7 mouse cellular contexts compared by ENCODE assay signal in genomic region chr17:56613893-56614292, GRCm38 (mm10). TPM values are rescaled to one million over a fixed set of nuclear protein-coding genes. Genes with fewer than 3 reads are reported as not detected.
DNase-seq lines count a peak whose midpoint lies in the region; ATAC-seq and TF ChIP-seq lines count a peak whose summit lies in the region.
"Not testable (repeated sequence)": the region's sequence is repeated elsewhere in the genome, so short reads cannot be mapped to it uniquely, and the experiment has no call there.

No protein-coding gene starts in this region.

- H3K4me3 ChIP-seq in embryonic facial prominence, embryonic 10.5 days = peak overlapping the region; percentile 87
- peak overlapping the region; percentile 86 for H3K4me3 ChIP-seq in heart, embryonic 10.5 days
- H3K4me3 ChIP-seq in intestine, embryonic 14.5 days (ENCODE audit: low read depth, low read length) = peak overlapping the region; percentile 77
- peak overlapping the region; percentile 71 for H3K4me3 ChIP-seq in limb, embryonic 14.5 days (replicated peaks; ENCODE audit: low read length)
- H3K4me3 ChIP-seq in megakaryocyte, embryonic 14.5 days (replicated peaks) = peak overlapping the region; percentile 99

- H3K4me1 ChIP-seq in embryonic facial prominence, embryonic 10.5 days = peaks cover 47% of the 10 kb centered on the region
- peaks cover 37% of the 10 kb centered on the region for H3K4me1 ChIP-seq in heart, embryonic 10.5 days
- H3K4me1 ChIP-seq in intestine, embryonic 14.5 days (replicated peaks; ENCODE audit: control insufficient read depth, insufficient read depth, low read length) = peaks cover 14% of the 10 kb centered on the region
- H3K4me1 ChIP-seq in limb, embryonic 14.5 days (ENCODE audit: control insufficient read depth, insufficient read depth, low read length) = peaks cover 15% of the 10 kb centered on the region
- peaks cover 78% of the 10 kb centered on the region for H3K4me1 ChIP-seq in megakaryocyte, embryonic 14.5 days

- not testable (repeated sequence) for H3K9me3 ChIP-seq in embryonic facial prominence, embryonic 10.5 days; heart, embryonic 10.5 days; intestine, embryonic 14.5 days (ENCODE audit: control insufficient read depth, low read length); limb, embryonic 14.5 days (ENCODE audit: control insufficient read depth, low read length); megakaryocyte, embryonic 14.5 days

- WGBS in embryonic facial prominence, embryonic 10.5 days = under 1% methylated on average over 26 of the region's 26 CpGs
- whole genome bisulfite sequencing in heart, embryonic 10.5 days = under 1% methylated on average over 26 of the region's 26 CpGs
- WGBS in intestine, embryonic 14.5 days = under 1% methylated on average over 26 of the region's 26 CpGs
- under 1% methylated on average over 26 of the region's 26 CpGs for WGBS in limb, embryonic 14.5 days

- peak; percentile 44 for DNase-seq in NIH3T3 (ENCODE audit: low read depth)
- DNase-seq in embryonic facial prominence, embryonic 10.5 days (ENCODE audit: low spot score) = peak; percentile 48
- not testable (repeated sequence) for DNase-seq in heart, embryonic 10.5 days (ENCODE audit: low spot score); intestine, embryonic 14.5 days (ENCODE audit: low spot score); limb, embryonic 14.5 days (ENCODE audit: low spot score)
- peak; percentile 44 for DNase-seq in right cerebral cortex, adult 18-20 months

- TF ChIP-seq POLR2A in limb, embryonic 14.5 days (IDR thresholded peaks at IDR 0.05; ENCODE audit: borderline replicate concordance, extremely low read depth, insufficient read depth, insufficient read length) = not testable (repeated sequence)

- peak overlapping the region; percentile 92 for H3K9ac ChIP-seq in intestine, embryonic 14.5 days (ENCODE audit: low read length)
- H3K9ac ChIP-seq in limb, embryonic 14.5 days (ENCODE audit: low read depth, low read length, severe bottlenecking) = peak overlapping the region; percentile 83

- H3K4me2 ChIP-seq in intestine, embryonic 14.5 days (ENCODE audit: low read length) = peak overlapping the region; percentile 81
- peak overlapping the region; percentile 69 for H3K4me2 ChIP-seq in limb, embryonic 14.5 days (replicated peaks; ENCODE audit: low read depth, low read length, severe bottlenecking)

- peaks cover 50% of the 10 kb centered on the region for H3K36me3 ChIP-seq in embryonic facial prominence, embryonic 10.5 days (replicated peaks)
- H3K36me3 ChIP-seq in heart, embryonic 10.5 days = peaks cover 50% of the 10 kb centered on the region
- peaks cover 47% of the 10 kb centered on the region for H3K36me3 ChIP-seq in intestine, embryonic 14.5 days (ENCODE audit: control insufficient read depth, insufficient read depth, low read length)
- peaks cover 46% of the 10 kb centered on the region for H3K36me3 ChIP-seq in limb, embryonic 14.5 days (ENCODE audit: control insufficient read depth, insufficient read depth, low read length)
- H3K36me3 ChIP-seq in megakaryocyte, embryonic 14.5 days (replicated peaks; ENCODE audit: low read length) = peaks cover 48% of the 10 kb centered on the region

- not testable (repeated sequence) for ATAC-seq in intestine, embryonic 14.5 days (replicated peaks; ENCODE audit: low FRiP score, low TSS enrichment, low read depth); limb, embryonic 14.5 days (ENCODE audit: low FRiP score, low read depth)

- peak overlapping the region; percentile 97 for H3K27ac ChIP-seq in embryonic facial prominence, embryonic 10.5 days (replicated peaks)
- H3K27ac ChIP-seq in heart, embryonic 10.5 days = peak overlapping the region; percentile 96
- peak overlapping the region; percentile 89 for H3K27ac ChIP-seq in intestine, embryonic 14.5 days (ENCODE audit: low read depth)
- peak overlapping the region; percentile 92 for H3K27ac ChIP-seq in limb, embryonic 14.5 days (replicated peaks; ENCODE audit: low read depth, low read length)

- H3K27me3 ChIP-seq in embryonic facial prominence, embryonic 10.5 days (replicated peaks; ENCODE audit: low read depth, poor library complexity, severe bottlenecking); heart, embryonic 10.5 days (ENCODE audit: insufficient read depth, poor library complexity, severe bottlenecking); intestine, embryonic 14.5 days (replicated peaks; ENCODE audit: control insufficient read depth, insufficient read depth, low read length); limb, embryonic 14.5 days (ENCODE audit: control insufficient read depth, insufficient read depth, low read length); megakaryocyte, embryonic 14.5 days (replicated peaks): not testable (repeated sequence)

RNA-seq across cellular contexts. Expression of gene Rpl36, which starts 0.7 kb away (rescaled TPM):
- polyA plus RNA-seq in embryonic facial prominence, embryonic 10.5 days (2016; fragmentation: Nextera tagmentation; extraction: Ambion mirVana) = 1,580 and 1,631 TPM in 2 replicates
- polyA plus RNA-seq in heart, embryonic 10.5 days (2016; fragmentation: Nextera tagmentation; extraction: Ambion mirVana) = 1,286 and 1,339 TPM in 2 replicates
- polyA plus RNA-seq in intestine, embryonic 14.5 days (2014; fragmentation: Nextera tagmentation; extraction: Ambion mirVana) = 2,427 and 2,673 TPM in 2 replicates
- polyA plus RNA-seq in limb, embryonic 14.5 days (2012; rRNA removed) = 2,428 and 2,960 TPM in 2 replicates
- polyA plus RNA-seq in limb, embryonic 14.5 days (2014; fragmentation: Nextera tagmentation; extraction: Ambion mirVana) = 2,222 and 2,347 TPM in 2 replicates
- 9,023 and 9,040 TPM in 2 replicates for polyA plus RNA-seq in megakaryocyte, embryonic 14.5 days (2012; ENCODE audit: insufficient read depth, low replicate concordance)

RNA-seq across cellular contexts. Expression of gene 2410015M20Rik, which starts 4.3 kb away (rescaled TPM):
- polyA plus RNA-seq in embryonic facial prominence, embryonic 10.5 days (2016; fragmentation: Nextera tagmentation; extraction: Ambion mirVana) = 190 and 205 TPM in 2 replicates
- polyA plus RNA-seq in heart, embryonic 10.5 days (2016; fragmentation: Nextera tagmentation; extraction: Ambion mirVana) = 261 and 317 TPM in 2 replicates
- 273 and 284 TPM in 2 replicates for polyA plus RNA-seq in intestine, embryonic 14.5 days (2014; fragmentation: Nextera tagmentation; extraction: Ambion mirVana)
- polyA plus RNA-seq in limb, embryonic 14.5 days (2012; rRNA removed) = 112 and 141 TPM in 2 replicates
- polyA plus RNA-seq in limb, embryonic 14.5 days (2014; fragmentation: Nextera tagmentation; extraction: Ambion mirVana) = 257 and 294 TPM in 2 replicates
- 90.4 and 344 TPM in 2 replicates for polyA plus RNA-seq in megakaryocyte, embryonic 14.5 days (2012; ENCODE audit: insufficient read depth, low replicate concordance)

RNA-seq across cellular contexts. Expression of gene Lonp1, which starts 12.8 kb away (rescaled TPM):
- polyA plus RNA-seq in embryonic facial prominence, embryonic 10.5 days (2016; fragmentation: Nextera tagmentation; extraction: Ambion mirVana) = 56.5 and 59.0 TPM in 2 replicates
- polyA plus RNA-seq in heart, embryonic 10.5 days (2016; fragmentation: Nextera tagmentation; extraction: Ambion mirVana) = 58.9 and 65.1 TPM in 2 replicates
- polyA plus RNA-seq in intestine, embryonic 14.5 days (2014; fragmentation: Nextera tagmentation; extraction: Ambion mirVana) = 64.5 and 71.2 TPM in 2 replicates
- 76.7 and 79.4 TPM in 2 replicates for polyA plus RNA-seq in limb, embryonic 14.5 days (2012; rRNA removed)
- polyA plus RNA-seq in limb, embryonic 14.5 days (2014; fragmentation: Nextera tagmentation; extraction: Ambion mirVana) = 45.6 and 54.9 TPM in 2 replicates
- polyA plus RNA-seq in megakaryocyte, embryonic 14.5 days (2012; ENCODE audit: insufficient read depth, low replicate concordance) = 35.4 and 50.4 TPM in 2 replicates

RNA-seq across cellular contexts. Expression of gene Catsperd, which starts 14.1 kb away (rescaled TPM):
- polyA plus RNA-seq in embryonic facial prominence, embryonic 10.5 days (2016; fragmentation: Nextera tagmentation; extraction: Ambion mirVana) = 0.73 and 0.77 TPM in 2 replicates
- polyA plus RNA-seq in heart, embryonic 10.5 days (2016; fragmentation: Nextera tagmentation; extraction: Ambion mirVana) = 0.30 and 0.38 TPM in 2 replicates
- 0.93 and 1.1 TPM in 2 replicates for polyA plus RNA-seq in intestine, embryonic 14.5 days (2014; fragmentation: Nextera tagmentation; extraction: Ambion mirVana)
- 1.0 TPM in 2 replicates for polyA plus RNA-seq in limb, embryonic 14.5 days (2012; rRNA removed)
- 0.48 and 0.58 TPM in 2 replicates for polyA plus RNA-seq in limb, embryonic 14.5 days (2014; fragmentation: Nextera tagmentation; extraction: Ambion mirVana)
- not detected in 2 replicates for polyA plus RNA-seq in megakaryocyte, embryonic 14.5 days (2012; ENCODE audit: insufficient read depth, low replicate concordance)

RNA-seq across cellular contexts. Expression of gene Safb, which starts 29.3 kb away (rescaled TPM):
- polyA plus RNA-seq in embryonic facial prominence, embryonic 10.5 days (2016; fragmentation: Nextera tagmentation; extraction: Ambion mirVana) = 158 and 162 TPM in 2 replicates
- polyA plus RNA-seq in heart, embryonic 10.5 days (2016; fragmentation: Nextera tagmentation; extraction: Ambion mirVana) = 106 and 128 TPM in 2 replicates
- polyA plus RNA-seq in intestine, embryonic 14.5 days (2014; fragmentation: Nextera tagmentation; extraction: Ambion mirVana) = 73.3 and 81.8 TPM in 2 replicates
- 157 and 169 TPM in 2 replicates for polyA plus RNA-seq in limb, embryonic 14.5 days (2012; rRNA removed)
- polyA plus RNA-seq in limb, embryonic 14.5 days (2014; fragmentation: Nextera tagmentation; extraction: Ambion mirVana) = 71.8 and 83.6 TPM in 2 replicates
- 30.0 and 79.6 TPM in 2 replicates for polyA plus RNA-seq in megakaryocyte, embryonic 14.5 days (2012; ENCODE audit: insufficient read depth, low replicate concordance)
